Mouse (Mus musculus): ENCODE results near the gene Sirt3. TPM values are rescaled to one million over a fixed set of nuclear protein-coding genes. Genes with fewer than 3 reads are reported as not detected.

Gene Sirt3
- total RNA-seq (2014; fragmentation: Nextera tagmentation), result 27.7 and 32.4 TPM in 2 replicates
- total RNA-seq (2017), result 18.2 and 23.4 TPM in 2 replicates

- peak; percentile 85 for ATAC-seq (replicated peaks; ENCODE audit: low FRiP score, low TSS enrichment, poor library complexity, severe bottlenecking)
Observed at GRCm38 (mm10) chr7:140881696-140882468, at the start of gene Sirt3, which contains the start of gene Psmd13. Gene Sirt3, minus strand, starts transcription at chr7:140882309. Gene Psmd13, plus strand, starts transcription at chr7:140881968.

- no peak for ATAC-seq (replicated peaks; ENCODE audit: low FRiP score, low TSS enrichment, poor library complexity, severe bottlenecking)
Observed at GRCm38 (mm10) chr7:140927181-140927580, 45.1 kb upstream of the Sirt3 start.

- no peak for ATAC-seq (replicated peaks; ENCODE audit: low FRiP score, low TSS enrichment, poor library complexity, severe bottlenecking)
Observed at GRCm38 (mm10) chr7:140923070-140923775, 41.1 kb upstream of the Sirt3 start.

- ATAC-seq (replicated peaks; ENCODE audit: low FRiP score, low TSS enrichment, poor library complexity, severe bottlenecking), result peak; percentile 30
Observed at GRCm38 (mm10) chr7:140922398-140923069, 40.4 kb upstream of the Sirt3 start.

- ATAC-seq (replicated peaks; ENCODE audit: low FRiP score, low TSS enrichment, poor library complexity, severe bottlenecking), result peak; percentile 41; the same call in 1 of the 2 replicates
Observed at GRCm38 (mm10) chr7:140921225-140921975, 39.3 kb upstream of the Sirt3 start.

- no peak for ATAC-seq (replicated peaks; ENCODE audit: low FRiP score, low TSS enrichment, poor library complexity, severe bottlenecking)
Observed at GRCm38 (mm10) chr7:140920418-140921029, 38.4 kb upstream of the Sirt3 start, which contains the start of gene Nlrp6. Gene Nlrp6, plus strand, starts transcription at chr7:140920902.

- ATAC-seq (replicated peaks; ENCODE audit: low FRiP score, low TSS enrichment, poor library complexity, severe bottlenecking), result no peak
Observed at GRCm38 (mm10) chr7:140919911-140920310, 37.8 kb upstream of the Sirt3 start.

GRCm38 (mm10) chr7:140914031-140914690 is 32.1 kb upstream of the Sirt3 start:
- ATAC-seq (replicated peaks; ENCODE audit: low FRiP score, low TSS enrichment, poor library complexity, severe bottlenecking), result no peak

GRCm38 (mm10) chr7:140912846-140913482 is 30.9 kb upstream of the Sirt3 start:
- no peak for ATAC-seq (replicated peaks; ENCODE audit: low FRiP score, low TSS enrichment, poor library complexity, severe bottlenecking)

GRCm38 (mm10) chr7:140912293-140912692 is 30.2 kb upstream of the Sirt3 start:
- no peak for ATAC-seq (replicated peaks; ENCODE audit: low FRiP score, low TSS enrichment, poor library complexity, severe bottlenecking)

- ATAC-seq (replicated peaks; ENCODE audit: low FRiP score, low TSS enrichment, poor library complexity, severe bottlenecking), result peak; percentile 64
Observed at GRCm38 (mm10) chr7:140908634-140909107, 26.6 kb upstream of the Sirt3 start.

GRCm38 (mm10) chr7:140908181-140908580 is 26.1 kb upstream of the Sirt3 start:
- peak; percentile 2; the same call in 1 of the 2 replicates for ATAC-seq (replicated peaks; ENCODE audit: low FRiP score, low TSS enrichment, poor library complexity, severe bottlenecking)

GRCm38 (mm10) chr7:140907697-140908096 is 25.6 kb upstream of the Sirt3 start:
- no peak for ATAC-seq (replicated peaks; ENCODE audit: low FRiP score, low TSS enrichment, poor library complexity, severe bottlenecking)

- ATAC-seq (replicated peaks; ENCODE audit: low FRiP score, low TSS enrichment, poor library complexity, severe bottlenecking), result no peak
Observed at GRCm38 (mm10) chr7:140907131-140907530, 25.0 kb upstream of the Sirt3 start.

GRCm38 (mm10) chr7:140905642-140906081 is 23.6 kb upstream of the Sirt3 start:
- peak; percentile 70 for ATAC-seq (replicated peaks; ENCODE audit: low FRiP score, low TSS enrichment, poor library complexity, severe bottlenecking)

GRCm38 (mm10) chr7:140903212-140903611 is 21.1 kb upstream of the Sirt3 start:
- ATAC-seq (replicated peaks; ENCODE audit: low FRiP score, low TSS enrichment, poor library complexity, severe bottlenecking), result peak; percentile 63

GRCm38 (mm10) chr7:140902036-140902875 is 20.1 kb upstream of the Sirt3 start:
- no peak for ATAC-seq (replicated peaks; ENCODE audit: low FRiP score, low TSS enrichment, poor library complexity, severe bottlenecking)

Data from megakaryocyte-erythroid progenitor cell, adult 5-6 weeks (primary cell).